Mouse (Mus musculus) adrenal gland, postnatal 10 days (tissue): ENCODE measurements at regions not wholly inside any gene's neighbourhood (a gene's known extent, or its start where the extent isn't known, plus 50 kb on each side); places are given as distances from the start of the nearest gene placed in this dataset.
A peak's percentile ranks its signal among the peaks of the same experiment; 100 is the strongest.

ENCODE experiments used
- DNase-seq: peaks from one replicate; pipeline ENCODE4 v3.0.0; 2021; ENCODE audit warnings: mixed read lengths

GRCm38 (mm10) chr14:114808621-114809020 is 283.4 kb upstream of the Gpc5 start:
- DNase-seq = no peak

GRCm38 (mm10) chr14:114820677-114821076 is 271.3 kb upstream of the Gpc5 start:
- no peak for DNase-seq

GRCm38 (mm10) chr14:114821098-114821594 is 270.9 kb upstream of the Gpc5 start:
- DNase-seq = no peak

GRCm38 (mm10) chr14:114821672-114822071 is 270.3 kb upstream of the Gpc5 start:
- no peak for DNase-seq

GRCm38 (mm10) chr14:114826662-114827321 is 265.2 kb upstream of the Gpc5 start:
- no peak for DNase-seq

- no peak for DNase-seq
Observed at GRCm38 (mm10) chr14:114829310-114829709, 262.7 kb upstream of the Gpc5 start.

- peak; percentile 32 for DNase-seq
Observed at GRCm38 (mm10) chr14:114832987-114833386, 259.0 kb upstream of the Gpc5 start.

- DNase-seq = no peak
Observed at GRCm38 (mm10) chr14:114836723-114837349, 255.2 kb upstream of the Gpc5 start.

- DNase-seq = no peak
Observed at GRCm38 (mm10) chr14:114837652-114838276, 254.3 kb upstream of the Gpc5 start.

- no peak for DNase-seq
Observed at GRCm38 (mm10) chr14:114839340-114839903, 252.6 kb upstream of the Gpc5 start.

GRCm38 (mm10) chr14:114840766-114841165 is 251.2 kb upstream of the Gpc5 start:
- no peak for DNase-seq

GRCm38 (mm10) chr14:114841552-114841951 is 250.5 kb upstream of the Gpc5 start:
- no peak for DNase-seq

GRCm38 (mm10) chr14:114842327-114842726 is 249.7 kb upstream of the Gpc5 start:
- no peak for DNase-seq

GRCm38 (mm10) chr14:114843105-114843743 is 248.8 kb upstream of the Gpc5 start:
- DNase-seq = no peak

GRCm38 (mm10) chr14:114854324-114855054 is 237.5 kb upstream of the Gpc5 start:
- DNase-seq = no peak

- no peak for DNase-seq
Observed at GRCm38 (mm10) chr14:114855055-114855740, 236.8 kb upstream of the Gpc5 start.

- no peak for DNase-seq
Observed at GRCm38 (mm10) chr14:114855746-114856145, 236.3 kb upstream of the Gpc5 start.

- peak; percentile 19 for DNase-seq
Observed at GRCm38 (mm10) chr14:114856243-114857031, 235.6 kb upstream of the Gpc5 start.

- DNase-seq = no peak
Observed at GRCm38 (mm10) chr14:114857171-114857570, 234.8 kb upstream of the Gpc5 start.

- DNase-seq = peak; percentile 46
Observed at GRCm38 (mm10) chr14:114857689-114858088, 234.3 kb upstream of the Gpc5 start.
